ENCODE assay signal across 8 mouse cellular contexts in genomic region chr11:109721781-109722446, GRCm38 (mm10). TPM values are rescaled to one million over a fixed set of nuclear protein-coding genes. Genes with fewer than 3 reads are reported as not detected.
DNase-seq lines count a peak whose midpoint lies in the region; ATAC-seq lines count a peak whose summit lies in the region.

Fam20a (minus strand) TSS chr11:109722279.

- peak within 1 kb of the TSS; percentile 59 for H3K27ac ChIP-seq in intestine, embryonic 16.5 days (ENCODE audit: low read length)

- peaks cover 10% of the 10 kb centered on the region for H3K4me1 ChIP-seq in intestine, embryonic 16.5 days (ENCODE audit: control insufficient read depth, insufficient read depth, low read length)

- 2% methylated on average over 31 of the region's 31 CpGs for WGBS in intestine, embryonic 16.5 days

- peak within 1 kb of the TSS; percentile 78 for H3K4me2 ChIP-seq in intestine, embryonic 16.5 days (ENCODE audit: low read depth, low read length)

- H3K9me3 ChIP-seq in intestine, embryonic 16.5 days (ENCODE audit: control insufficient read depth, low read length) = no peaks in the 10 kb centered on the region

- H3K36me3 ChIP-seq in intestine, embryonic 16.5 days (ENCODE audit: control insufficient read depth, insufficient read depth, low read length) = no peaks in the 10 kb centered on the region

- peak within 1 kb of the TSS; percentile 69 for H3K9ac ChIP-seq in intestine, embryonic 16.5 days (ENCODE audit: low read depth, low read length)

- H3K27me3 ChIP-seq in intestine, embryonic 16.5 days (replicated peaks; ENCODE audit: control insufficient read depth, insufficient read depth, low read length) = no peaks in the 10 kb centered on the region

- peak; percentile 38 for ATAC-seq in granulocyte monocyte progenitor cell, adult 5-6 weeks (replicated peaks; ENCODE audit: poor library complexity, severe bottlenecking)
- ATAC-seq in intestine, embryonic 16.5 days = peak; percentile 69
- peak; percentile 51 for ATAC-seq in megakaryocyte progenitor cell, adult 5-6 weeks (replicated peaks; ENCODE audit: poor library complexity)

- H3K4me3 ChIP-seq in intestine, embryonic 16.5 days (ENCODE audit: low read length) = peak within 1 kb of the TSS; percentile 49

- peak; percentile 56 for DNase-seq in layer of hippocampus, adult 11-12 months (ENCODE audit: low spot score)
- DNase-seq in layer of hippocampus, adult 9-10 months (ENCODE audit: low spot score) = no peak
- peak; percentile 62 for DNase-seq in embryo, embryonic 10.5 days (ENCODE audit: low spot score)
- peak; percentile 55 to 76 for DNase-seq in left cerebral cortex, postnatal 25 days (ENCODE audit: low spot score in 2 of 2)
- DNase-seq in right cerebral cortex, postnatal 25 days = peak; percentile 77

- intact Hi-C loops in left cerebral cortex, postnatal 25 days (cut with DNase I) = loop anchor here (2.0 to 5.0 kb wide), 2 partner anchors 50 to 139 kb away; no protein-coding TSS in a partner anchor

RNA-seq across cellular contexts. Expression of gene Fam20a, which starts in this region (rescaled TPM):
- not detected in 2 replicates for total RNA-seq in granulocyte monocyte progenitor cell, adult 5-6 weeks (2014; fragmentation: Nextera tagmentation)
- not detected in 2 replicates for total RNA-seq in granulocyte monocyte progenitor cell, adult 5-6 weeks (2017)
- polyA plus RNA-seq in intestine, embryonic 16.5 days (2015; fragmentation: Nextera tagmentation; extraction: Ambion mirVana) = 3.3 and 3.8 TPM in 2 replicates
- 10 to 100 TPM; 13.8 to 15.8 TPM for total RNA-seq in left cerebral cortex, postnatal 25 days (2021)
- not detected in 2 replicates for total RNA-seq in megakaryocyte progenitor cell, adult 5-6 weeks (2015)
- not detected in 2 replicates for total RNA-seq in megakaryocyte progenitor cell, adult 5-6 weeks (2017)

Comparison
In these comparisons a context has a peak if more than half of its experiments do, and no peak if none do; other contexts are left out.
1. RNA of gene Fam20a (total RNA-seq): 13.8 to 15.8 TPM in left cerebral cortex, postnatal 25 days; not detected in granulocyte monocyte progenitor cell, adult 5-6 weeks and not detected in megakaryocyte progenitor cell, adult 5-6 weeks; every median in the first group is over 10 times any median in the second.
2. Peak in ATAC-seq in granulocyte monocyte progenitor cell, adult 5-6 weeks; RNA of the gene not detected or under 1 TPM.
3. Peak in ATAC-seq in megakaryocyte progenitor cell, adult 5-6 weeks; RNA of the gene not detected or under 1 TPM.
4. Peak in every context shown above with its lines, with median percentiles within 50 percentile points of each other: ATAC-seq.